16 mouse cellular contexts compared by ENCODE assay signal in genomic region chr8:46246346-46246745, GRCm38 (mm10). TPM values are rescaled to one million over a fixed set of nuclear protein-coding genes. Genes with fewer than 3 reads are reported as not detected.
A peak's percentile ranks its signal among the peaks of the same experiment; 100 is the strongest.
DNase-seq lines count a peak whose midpoint lies in the region; ATAC-seq and TF ChIP-seq lines count a peak whose summit lies in the region.
"Had no signal": no experiment of that assay in that cellular context is flagged by ENCODE, and none has a peak within 500 bp of the region (broad histone marks: within the 10 kb centered on the region; RNA-seq: fewer than 3 reads in every experiment).

No protein-coding gene starts in this region.

- H3K4me2 ChIP-seq in heart, embryonic 14.5 days (ENCODE audit: low read length): peak overlapping the region; percentile 56
- peak overlapping the region; percentile 53 for H3K4me2 ChIP-seq in heart, postnatal 0 days (ENCODE audit: low read depth, low read length)
- H3K4me2 ChIP-seq: limb, embryonic 13.5 days had no signal

- H3K4me3 ChIP-seq in heart, embryonic 14.5 days (ENCODE audit: control insufficient read depth in 1 of 2, insufficient read depth in 1 of 2, low read depth in 1 of 2, low read length in 2 of 2): 0 out of 4 replicates have a peak overlapping the region, but pooled peaks of 1 of the 2 experiments have one; percentile 9
- 0 out of 2 replicates have a peak overlapping the region, but pooled peaks have one; percentile 11 for H3K4me3 ChIP-seq in heart, postnatal 0 days (ENCODE audit: low read depth, low read length)
- H3K4me3 ChIP-seq in gastrocnemius, adult 2 months: no peak overlapping the region
- H3K4me3 ChIP-seq: limb, embryonic 13.5 days had no signal

- ATAC-seq in heart, embryonic 14.5 days (ENCODE audit: insufficient number of reproducible peaks, insufficient read depth, low FRiP score, low read depth): no peak
- no peak for ATAC-seq in heart, postnatal 0 days (ENCODE audit: insufficient read depth, low read depth)
- ATAC-seq: forebrain, embryonic 16.5 days; midbrain, embryonic 16.5 days had no signal

- H3K36me3 ChIP-seq in heart, embryonic 14.5 days (ENCODE audit: control insufficient read depth, insufficient read depth, low read length): no peaks in the 10 kb centered on the region
- no peaks in the 10 kb centered on the region for H3K36me3 ChIP-seq in heart, postnatal 0 days (replicated peaks; ENCODE audit: control insufficient read depth, insufficient read depth, low read length)
- H3K36me3 ChIP-seq: limb, embryonic 13.5 days had no signal

- no peak for TF ChIP-seq CTCF in heart, postnatal 0 days (IDR thresholded peaks at IDR 0.05; ENCODE audit: low read depth)
- TF ChIP-seq CTCF in gastrocnemius, adult 2 months (IDR thresholded peaks at IDR 0.05): no peak

- no peaks in the 10 kb centered on the region for H3K27me3 ChIP-seq in heart, embryonic 14.5 days (ENCODE audit: control insufficient read depth, insufficient read depth, low read length)
- no peaks in the 10 kb centered on the region for H3K27me3 ChIP-seq in heart, postnatal 0 days (ENCODE audit: control insufficient read depth, insufficient read depth, low read length)
- H3K27me3 ChIP-seq: limb, embryonic 13.5 days had no signal

- no peak for DNase-seq in heart, postnatal 25 days (ENCODE audit: low spot score)
- DNase-seq in ovary, postnatal 36 days (ENCODE audit: low spot score): peak; percentile 51
- DNase-seq in ovary, postnatal 14 days (ENCODE audit: low spot score): no peak
- peak; percentile 23 for DNase-seq in heart, postnatal 0 days (ENCODE audit: low spot score)
- no peak for DNase-seq in gastrocnemius, adult 2 months
- DNase-seq in left cerebral cortex, adult 18-20 months (ENCODE audit: low spot score in 2 of 2): no peak
- DNase-seq: gastrocnemius, postnatal 25 days; lung, postnatal 10 days had no signal

- peak overlapping the region; percentile 53 to 55 for H3K27ac ChIP-seq in heart, embryonic 14.5 days (replicated peaks in 1 of 2; ENCODE audit: control insufficient read depth in 1 of 2, insufficient read depth in 1 of 2, low read depth in 2 of 2, low read length in 2 of 2)
- H3K27ac ChIP-seq in heart, postnatal 0 days (ENCODE audit: low read depth): no peak overlapping the region
- no peak overlapping the region for H3K27ac ChIP-seq in gastrocnemius, adult 2 months
- H3K27ac ChIP-seq: kidney, postnatal 0 days; limb, embryonic 13.5 days had no signal

- TF ChIP-seq EP300 in heart, postnatal 0 days (IDR thresholded peaks at IDR 0.05; ENCODE audit: low read depth): no peak

- no peaks in the 10 kb centered on the region for H3K9me3 ChIP-seq in heart, embryonic 14.5 days (ENCODE audit: control insufficient read depth, low read length)
- H3K9me3 ChIP-seq in heart, postnatal 0 days (replicated peaks; ENCODE audit: control insufficient read depth, low read length): no peaks in the 10 kb centered on the region
- H3K9me3 ChIP-seq: limb, embryonic 13.5 days had no signal

- H3K4me1 ChIP-seq in heart, embryonic 14.5 days (ENCODE audit: control insufficient read depth in 2 of 2, insufficient read depth in 2 of 2, low read length in 2 of 2): peaks cover 6 to 11% of the 10 kb centered on the region in 2 experiments; a peak in 3 of 4 replicates
- H3K4me1 ChIP-seq in heart, postnatal 0 days (ENCODE audit: control insufficient read depth, insufficient read depth): 0 out of 2 replicates have a peak, but pooled peaks cover 8% of the 10 kb centered on the region

- 19% methylated on average over 11 of the region's 11 CpGs for WGBS in heart, embryonic 14.5 days
- WGBS in heart, postnatal 0 days: 20% methylated on average over 11 of the region's 11 CpGs

- peak overlapping the region; percentile 44; the same call in 1 of the 2 replicates for H3K9ac ChIP-seq in heart, embryonic 14.5 days (ENCODE audit: low read length)
- 0 out of 2 replicates have a peak overlapping the region, but pooled peaks have one; percentile 21 for H3K9ac ChIP-seq in heart, postnatal 0 days (replicated peaks; ENCODE audit: low read depth, low read length)
- H3K9ac ChIP-seq: limb, embryonic 13.5 days had no signal

- intact Hi-C loops in heart, postnatal 25 days (cut with DNase I): no loop called here
- intact Hi-C loops in gastrocnemius, adult 2 months (cut with DNase I): loop anchor here (10.0 kb wide), 1 partner anchor 228 kb away; the partner anchor contains the start of gene Acsl1

RNA-seq across cellular contexts. Expression of gene Slc25a4, which starts 35.3 kb away (rescaled TPM):
- polyA plus RNA-seq in heart, embryonic 14.5 days (2014; fragmentation: Nextera tagmentation; extraction: Ambion mirVana): 2,296 and 2,316 TPM in 2 replicates
- 1,000 to 10,000 TPM; 5,468 to 5,495 TPM for total RNA-seq in heart, postnatal 25 days (2021)
- total RNA-seq in heart, postnatal 0 days (2014; rRNA removed; ENCODE audit: low replicate concordance): 6,222 and 7,450 TPM in 2 replicates
- 6,522 and 6,528 TPM in 2 replicates for polyA plus RNA-seq in heart, postnatal 0 days (2015; fragmentation: Nextera tagmentation; extraction: Ambion mirVana)
- total RNA-seq in gastrocnemius, adult 2 months (2021): 1,000 to 10,000 TPM; 2,736 to 3,418 TPM
- total RNA-seq in left cerebral cortex, adult 18-20 months (2021): 100 to 1,000 TPM; 560 to 596 TPM

RNA-seq across cellular contexts. Expression of gene Helt, which starts 48.1 kb away (rescaled TPM):
- not detected in 2 replicates for polyA plus RNA-seq in heart, embryonic 14.5 days (2014; fragmentation: Nextera tagmentation; extraction: Ambion mirVana)
- 1 to 10 TPM; 1.6 to 2.2 TPM for total RNA-seq in heart, postnatal 25 days (2021)
- not detected in 2 replicates for total RNA-seq in heart, postnatal 0 days (2014; rRNA removed; ENCODE audit: low replicate concordance)
- polyA plus RNA-seq in heart, postnatal 0 days (2015; fragmentation: Nextera tagmentation; extraction: Ambion mirVana): not detected in 2 replicates
- total RNA-seq in gastrocnemius, adult 2 months (2021): 1 to 10 TPM in 1 of 2 experiments, under 1 TPM in 1; 0.82 to 1.6 TPM
- not detected for total RNA-seq in left cerebral cortex, adult 18-20 months (2021)
- total RNA-seq: common myeloid progenitor, adult 5-6 weeks; layer of hippocampus, postnatal 25 days; neutrophil, adult 5-6 weeks had no signal
- polyA plus RNA-seq: kidney, postnatal 0 days; limb, embryonic 13.5 days had no signal

Comparison
In these comparisons a context has a peak if more than half of its experiments do, and no peak if none do; other contexts are left out.
1. H3K27ac ChIP-seq: peak in heart, embryonic 14.5 days (2 of 2); none in heart, postnatal 0 days (single experiment) and gastrocnemius, adult 2 months (single experiment).
2. DNase-seq: peak in ovary, postnatal 36 days (single experiment) and heart, postnatal 0 days (single experiment); none in heart, postnatal 25 days (single experiment), ovary, postnatal 14 days (single experiment), gastrocnemius, adult 2 months (single experiment) and left cerebral cortex, adult 18-20 months (0 of 2).
3. RNA of gene Slc25a4, which starts 35.3 kb away (total RNA-seq): 6,222 to 7,450 TPM in heart, postnatal 0 days, 5,468 to 5,495 TPM in heart, postnatal 25 days and 2,736 to 3,418 TPM in gastrocnemius, adult 2 months; 560 to 596 TPM in left cerebral cortex, adult 18-20 months; every median in the first group is over 4 times any median in the second.